Mouse (Mus musculus): Measurements from ENCODE around the gene Rasgrp1. TPM values are rescaled to one million over a fixed set of nuclear protein-coding genes. Genes with fewer than 3 reads are reported as not detected.

Gene Rasgrp1
- polyA plus RNA-seq, 1 experiment from 2014 or later, result 0.40 TPM

DNA sequence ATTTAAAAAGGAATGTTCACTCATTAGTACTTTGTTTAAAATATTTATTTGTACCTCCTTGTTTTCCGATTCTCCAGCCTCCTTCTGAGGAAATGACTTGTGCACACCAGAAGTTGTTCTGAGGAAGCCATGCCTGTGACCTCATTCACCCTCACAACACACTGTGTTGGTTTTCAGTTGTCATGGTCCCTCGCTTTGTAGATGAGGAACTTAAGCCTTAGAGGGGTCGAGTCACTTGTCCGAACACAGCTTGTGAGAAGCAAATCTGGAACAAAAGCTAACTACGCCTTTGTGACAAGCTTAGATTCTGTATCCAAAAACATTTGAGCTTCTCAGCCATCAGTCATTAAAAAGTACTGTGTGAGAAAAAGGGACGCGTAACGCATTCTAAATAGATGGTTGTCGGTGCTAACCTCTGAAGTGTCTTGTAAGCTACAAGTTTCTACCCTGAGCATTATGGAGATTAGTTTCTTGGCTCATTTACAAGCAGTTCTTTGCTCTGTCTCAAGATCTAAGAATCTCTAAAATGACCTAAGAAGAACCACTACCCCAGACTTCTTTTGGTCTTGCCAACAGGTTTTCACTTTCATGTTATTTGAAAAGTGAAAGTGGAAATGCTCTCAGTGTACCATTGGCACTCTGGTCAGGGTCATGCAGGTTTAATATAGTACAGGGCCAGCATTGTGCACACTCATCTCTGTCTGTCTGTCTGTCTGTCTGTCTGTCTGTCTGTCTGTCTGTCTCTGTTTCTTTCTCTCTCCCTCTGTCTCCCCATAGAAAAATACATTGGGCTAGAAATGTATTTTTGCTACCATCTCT lies 9.7 kb upstream of the Rasgrp1 start:
- no peaks in the 10 kb centered on the region for H3K36me3 ChIP-seq
- DNase-seq (ENCODE audit: low spot score), result no peak
- WGBS, result 92% methylated on average over 9 of the region's 9 CpGs
- H3K27me3 ChIP-seq (ENCODE audit: low read depth, poor library complexity, severe bottlenecking), result peaks cover 8% of the 10 kb centered on the region; the same call in 1 of the 2 replicates
- H3K4me1 ChIP-seq, result 0 out of 2 replicates have a peak, but pooled peaks cover 3% of the 10 kb centered on the region
- H3K9me3 ChIP-seq (replicated peaks), result no peaks in the 10 kb centered on the region
- no peak overlapping the region for H3K4me3 ChIP-seq
- no peak overlapping the region for H3K27ac ChIP-seq

DNA sequence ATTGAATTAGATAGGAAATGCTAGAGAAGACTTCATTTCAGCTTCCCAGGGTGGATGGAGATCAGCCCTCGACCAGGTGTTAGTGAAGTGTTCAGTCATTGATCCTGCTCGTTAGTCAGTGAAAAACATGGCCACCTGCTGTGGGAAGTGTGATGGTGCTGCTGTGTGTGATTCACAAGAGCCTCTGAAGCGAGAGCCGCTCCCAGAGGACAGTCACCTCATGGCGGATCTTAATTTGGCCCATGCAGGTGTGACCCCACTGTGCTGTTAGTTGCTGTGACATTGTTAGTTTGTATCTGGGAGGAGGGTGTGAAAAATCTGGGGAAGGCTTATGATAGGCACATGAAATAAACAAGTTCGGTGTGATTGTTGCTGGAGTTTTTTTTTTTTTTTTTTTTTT lies 7.3 kb upstream of the Rasgrp1 start:
- Histone ChIP-seq H3K27me3 (ENCODE audit: low read depth, poor library complexity, severe bottlenecking) (peaks cover 10% of the 10 kb centered on the region; the same call in 1 of the 2 replicates), H3K4me1 (0 out of 2 replicates have a peak, but pooled peaks cover 3% of the 10 kb centered on the region), H3K9me3 (replicated peaks) (no peaks in the 10 kb centered on the region), H3K27ac (no peak overlapping the region), H3K4me3 (no peak overlapping the region), H3K36me3 (no peaks in the 10 kb centered on the region)
- no peak for DNase-seq (ENCODE audit: low spot score)
- WGBS, result 40% methylated on average over 6 of the region's 6 CpGs

DNA sequence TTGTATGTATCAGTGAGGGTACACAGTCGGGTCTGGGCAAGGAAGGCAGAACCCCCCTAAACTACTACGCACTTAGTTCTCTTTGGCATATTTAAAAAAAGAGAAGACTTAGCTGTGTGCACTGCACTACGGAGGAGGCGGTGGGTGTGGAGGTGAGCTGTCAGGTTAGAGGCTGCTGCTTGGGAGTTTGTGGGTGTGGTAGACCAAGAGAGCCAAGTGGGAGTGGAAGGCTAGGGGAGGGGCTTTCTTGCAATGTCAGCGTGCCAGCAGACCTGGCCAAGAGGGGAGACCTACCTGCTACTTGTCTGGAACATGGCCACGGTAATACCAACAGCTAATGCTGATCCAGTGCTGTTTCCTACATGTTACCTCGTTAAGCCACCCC lies 431 bp upstream of the Rasgrp1 start:
- no peaks in the 10 kb centered on the region for H3K36me3 ChIP-seq
- peaks cover 16% of the 10 kb centered on the region for H3K4me1 ChIP-seq
- DNase-seq (ENCODE audit: low spot score), result peak; percentile 34
- H3K9me3 ChIP-seq (replicated peaks), result no peaks in the 10 kb centered on the region
- WGBS, result 29% methylated on average over 7 of the region's 7 CpGs
- H3K27me3 ChIP-seq (ENCODE audit: low read depth, poor library complexity, severe bottlenecking), result peaks cover 69% of the 10 kb centered on the region
- peak overlapping the region; percentile 68 for H3K4me3 ChIP-seq
- H3K27ac ChIP-seq, result no peak overlapping the region

DNA sequence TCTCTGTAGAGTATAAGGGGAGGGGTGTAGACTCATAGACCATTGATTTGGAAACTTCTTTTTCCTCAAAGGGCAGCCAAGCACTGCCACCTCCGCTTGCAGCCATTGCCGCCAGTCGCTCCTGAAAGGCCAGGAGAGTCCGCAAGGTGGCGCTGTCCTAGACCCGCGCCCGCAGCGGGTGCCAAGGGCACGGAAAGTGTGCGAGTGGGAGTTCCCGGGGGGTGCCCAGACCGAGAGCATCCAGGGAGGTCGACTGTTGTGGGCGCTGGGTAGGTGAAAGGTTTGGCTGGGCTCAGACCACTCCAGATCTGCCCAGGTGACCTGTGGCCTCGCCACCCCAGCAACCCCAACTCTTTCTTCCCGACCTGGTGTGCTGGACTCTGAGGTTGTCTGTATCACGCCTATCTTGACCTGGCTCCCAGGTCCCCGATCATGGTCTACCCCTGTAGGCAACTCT lies 683 bp downstream of the Rasgrp1 start:
- no peaks in the 10 kb centered on the region for H3K36me3 ChIP-seq
- peak overlapping the region; percentile 61 for H3K27ac ChIP-seq
- DNase-seq (ENCODE audit: low spot score), result peak; percentile 87
- 1% methylated on average over 19 of the region's 19 CpGs for WGBS
- H3K27me3 ChIP-seq (ENCODE audit: low read depth, poor library complexity, severe bottlenecking), result peaks cover 64% of the 10 kb centered on the region
- no peaks in the 10 kb centered on the region for H3K9me3 ChIP-seq (replicated peaks)
- peak overlapping the region; percentile 68 for H3K4me3 ChIP-seq
- H3K4me1 ChIP-seq, result peaks cover 16% of the 10 kb centered on the region

DNA sequence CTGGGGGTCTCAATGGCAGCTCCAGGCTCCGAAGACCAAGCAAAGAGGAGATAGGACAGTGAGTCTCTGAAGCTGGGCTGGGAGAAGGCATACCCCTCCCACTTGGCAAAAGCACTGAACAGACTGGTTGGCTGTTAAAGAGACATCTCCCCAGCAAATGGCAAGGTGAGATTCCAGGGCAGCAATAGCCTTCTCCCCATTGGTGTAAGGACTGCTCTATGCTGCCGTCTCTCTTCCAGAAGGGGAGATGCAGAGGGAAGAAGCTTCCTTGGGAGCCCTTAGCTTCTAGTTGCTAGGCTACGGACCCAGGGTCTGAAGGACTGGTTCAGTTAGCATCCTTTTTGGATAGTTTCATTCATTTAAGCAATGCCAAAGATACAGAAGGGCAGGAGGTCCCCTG lies 4.3 kb downstream of the Rasgrp1 start:
- DNase-seq (ENCODE audit: low spot score), result no peak
- no peaks in the 10 kb centered on the region for H3K9me3 ChIP-seq (replicated peaks)

DNA sequence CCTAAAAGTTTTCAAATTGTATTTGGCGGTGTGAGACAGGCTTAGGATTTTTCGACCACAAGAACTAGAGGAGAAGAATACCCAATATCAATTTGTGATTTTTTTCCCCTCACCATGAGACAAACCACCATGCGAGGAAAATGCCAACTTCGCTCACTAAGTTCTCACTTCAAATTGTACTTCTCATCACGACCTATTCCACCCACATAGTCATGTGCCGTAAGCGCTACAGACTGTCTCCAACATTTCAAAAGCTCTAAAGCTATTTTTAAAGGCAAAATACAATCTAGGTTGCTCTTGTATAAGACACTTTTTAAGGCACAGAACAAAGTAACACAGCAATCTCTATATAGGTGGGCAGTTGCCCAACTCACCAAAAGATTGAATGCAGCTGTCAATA lies 4.9 kb downstream of the Rasgrp1 start:
- H3K36me3 ChIP-seq, result no peaks in the 10 kb centered on the region
- H3K27me3 ChIP-seq (ENCODE audit: low read depth, poor library complexity, severe bottlenecking), result peaks cover 41% of the 10 kb centered on the region
- no peak overlapping the region for H3K27ac ChIP-seq
- H3K4me3 ChIP-seq, result no peak overlapping the region
- H3K4me1 ChIP-seq, result peaks cover 27% of the 10 kb centered on the region
- 92% methylated on average over 7 of the region's 7 CpGs for WGBS
- H3K9me3 ChIP-seq (replicated peaks), result no peaks in the 10 kb centered on the region
- DNase-seq (ENCODE audit: low spot score), result no peak

More for the DNA sequence above, 4.3 kb downstream of the Rasgrp1 start:
- Histone ChIP-seq H3K27me3 (ENCODE audit: low read depth, poor library complexity, severe bottlenecking) (peaks cover 47% of the 10 kb centered on the region), H3K27ac (no peak overlapping the region), H3K4me1 (peaks cover 24% of the 10 kb centered on the region), H3K4me3 (no peak overlapping the region), H3K36me3 (no peaks in the 10 kb centered on the region)
- WGBS, result 55% methylated on average over 3 of the region's 3 CpGs

DNA sequence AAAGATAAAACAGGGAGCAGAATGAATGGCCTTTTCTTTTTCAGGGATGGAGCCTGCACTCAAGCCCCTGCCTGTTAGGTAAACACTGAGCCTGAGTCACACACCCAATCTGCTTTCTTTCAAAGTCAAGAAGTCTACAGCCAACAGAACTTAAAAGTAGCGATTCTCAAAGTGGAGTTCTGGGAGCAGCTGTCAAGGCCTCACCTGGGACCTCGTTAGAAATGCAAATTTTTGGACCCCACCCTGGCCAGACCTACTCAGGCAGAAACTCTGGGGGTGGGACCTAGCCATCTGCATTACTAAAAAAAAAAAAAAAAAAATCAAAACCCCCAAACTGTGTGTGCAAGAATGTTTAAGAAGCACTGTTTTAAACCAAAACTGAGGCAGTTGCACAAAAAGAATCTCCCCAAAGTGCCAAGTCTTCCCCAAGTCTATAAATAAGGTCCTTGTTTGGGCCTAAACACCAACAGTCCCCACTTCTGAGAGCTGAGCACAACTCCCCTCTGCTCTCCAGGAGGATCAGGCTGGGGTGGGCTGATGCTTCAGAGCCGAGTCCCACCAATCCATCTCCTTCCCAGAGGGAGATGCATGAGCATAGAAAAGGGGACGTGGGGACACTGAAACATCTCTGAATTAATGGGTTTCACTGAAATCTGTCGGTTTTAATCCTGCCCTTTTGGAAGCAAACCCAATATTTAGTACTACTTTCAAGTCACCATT lies 5.7 kb downstream of the Rasgrp1 start:
- Histone ChIP-seq H3K4me3 (no peak overlapping the region), H3K27me3 (ENCODE audit: low read depth, poor library complexity, severe bottlenecking) (peaks cover 34% of the 10 kb centered on the region), H3K27ac (no peak overlapping the region), H3K36me3 (no peaks in the 10 kb centered on the region), H3K9me3 (replicated peaks) (no peaks in the 10 kb centered on the region), H3K4me1 (peaks cover 26% of the 10 kb centered on the region)
- no peak for DNase-seq (ENCODE audit: low spot score)
- 43% methylated on average over 5 of the region's 5 CpGs for WGBS

DNA sequence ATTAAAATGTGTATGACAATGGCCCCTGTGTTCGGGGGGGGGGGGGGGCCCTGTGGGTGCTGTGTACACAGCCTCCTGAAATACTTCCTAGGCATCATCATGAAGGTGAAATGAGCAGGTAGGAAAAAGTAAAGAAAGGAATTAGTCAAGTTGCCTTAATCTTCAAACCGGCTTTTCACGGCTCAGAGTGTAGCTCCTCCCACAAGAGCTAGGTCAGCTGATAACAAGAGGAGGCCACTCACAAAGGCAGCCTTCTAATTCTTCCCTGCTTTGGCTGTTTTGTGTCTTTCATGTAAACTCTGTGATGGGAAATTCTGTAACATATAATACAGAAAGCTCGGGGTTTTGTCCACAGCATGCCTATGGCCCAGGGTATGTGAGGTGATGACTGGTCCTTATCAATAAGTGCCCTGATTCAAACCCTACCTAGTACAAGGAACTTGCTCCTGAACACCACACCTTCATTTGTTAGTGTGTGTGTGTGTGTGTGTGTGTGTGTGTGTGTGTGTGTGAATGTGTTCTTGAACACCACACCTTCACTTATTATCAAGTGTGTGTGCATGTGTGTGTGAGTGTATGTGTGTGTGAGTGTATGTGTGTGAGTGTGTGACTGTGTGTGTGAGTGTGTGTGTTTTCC lies 7.1 kb downstream of the Rasgrp1 start:
- Histone ChIP-seq H3K27ac (no peak overlapping the region), H3K9me3 (replicated peaks) (no peaks in the 10 kb centered on the region), H3K27me3 (ENCODE audit: low read depth, poor library complexity, severe bottlenecking) (peaks cover 20% of the 10 kb centered on the region), H3K4me1 (peaks cover 25% of the 10 kb centered on the region), H3K36me3 (no peaks in the 10 kb centered on the region), H3K4me3 (no peak overlapping the region)
- whole genome bisulfite sequencing, result 54% methylated on average over 4 of the region's 4 CpGs
- no peak for DNase-seq (ENCODE audit: low spot score)

DNA sequence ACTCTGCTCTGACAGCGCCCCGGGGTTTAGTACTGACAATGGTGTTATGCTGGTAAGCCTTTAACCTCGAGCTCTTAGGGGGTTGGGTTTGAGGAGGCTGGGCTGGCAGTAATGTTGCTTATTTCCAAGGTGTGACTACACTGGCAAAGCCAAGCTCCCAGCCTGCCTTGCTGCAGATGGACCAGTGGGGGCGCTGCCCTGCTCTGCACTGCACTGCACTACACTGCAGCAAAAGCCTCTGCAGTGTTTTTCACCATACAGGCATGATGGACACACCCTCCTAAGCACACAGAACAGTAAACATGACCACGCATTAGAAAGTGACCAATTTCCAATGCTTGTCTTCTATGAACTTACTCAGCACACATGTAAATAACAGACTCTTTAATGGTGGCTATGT lies 11.2 kb downstream of the Rasgrp1 start:
- Histone ChIP-seq H3K27ac (no peak overlapping the region), H3K27me3 (ENCODE audit: low read depth, poor library complexity, severe bottlenecking) (no peaks in the 10 kb centered on the region), H3K4me3 (no peak overlapping the region), H3K36me3 (no peaks in the 10 kb centered on the region), H3K4me1 (peaks cover 23% of the 10 kb centered on the region), H3K9me3 (replicated peaks) (no peaks in the 10 kb centered on the region)
- WGBS, result 63% methylated on average over 5 of the region's 5 CpGs
- DNase-seq (ENCODE audit: low spot score), result no peak

DNA sequence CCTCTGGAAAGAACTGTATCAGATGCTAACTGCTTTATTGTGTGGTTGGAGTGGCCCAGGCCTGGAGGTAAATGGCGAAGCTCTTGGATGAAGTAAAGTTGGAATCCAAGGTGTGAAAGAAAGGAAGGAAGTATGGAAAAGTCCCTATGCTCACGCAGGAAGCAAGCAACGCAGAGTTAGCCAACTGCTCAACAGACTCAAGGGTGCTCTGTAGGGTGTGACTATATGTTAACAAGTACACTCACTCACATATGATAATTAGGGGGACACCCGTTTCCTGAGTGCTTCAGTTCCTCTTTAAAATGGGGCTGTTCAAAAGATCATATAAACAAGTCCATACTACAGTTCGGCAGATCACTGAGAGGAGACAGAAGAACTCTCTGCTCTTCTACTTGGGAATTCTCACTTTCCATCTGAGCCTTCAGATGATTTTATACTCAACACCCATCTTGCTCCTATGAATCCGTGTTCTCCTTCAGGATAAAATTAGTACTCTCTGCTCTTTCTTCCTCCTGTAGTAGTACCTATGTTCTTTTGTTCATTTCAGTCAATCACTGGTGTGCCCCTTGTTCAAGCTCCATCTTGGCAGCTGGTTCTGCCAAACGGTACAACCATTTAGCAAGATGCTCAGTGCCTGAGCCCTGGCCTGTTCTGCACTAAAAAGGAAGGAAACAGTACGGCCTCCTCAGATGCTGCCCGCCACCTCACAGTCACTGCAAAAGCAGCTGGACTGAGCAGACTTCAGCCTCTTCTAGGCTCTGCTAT lies 14.1 kb downstream of the Rasgrp1 start:
- Histone ChIP-seq H3K27ac (no peak overlapping the region), H3K4me1 (peaks cover 18% of the 10 kb centered on the region), H3K9me3 (replicated peaks) (no peaks in the 10 kb centered on the region), H3K4me3 (no peak overlapping the region), H3K36me3 (no peaks in the 10 kb centered on the region), H3K27me3 (ENCODE audit: low read depth, poor library complexity, severe bottlenecking) (no peaks in the 10 kb centered on the region)
- WGBS, result 81% methylated on average over 9 of the region's 9 CpGs
- DNase-seq (ENCODE audit: low spot score), result no peak

DNA sequence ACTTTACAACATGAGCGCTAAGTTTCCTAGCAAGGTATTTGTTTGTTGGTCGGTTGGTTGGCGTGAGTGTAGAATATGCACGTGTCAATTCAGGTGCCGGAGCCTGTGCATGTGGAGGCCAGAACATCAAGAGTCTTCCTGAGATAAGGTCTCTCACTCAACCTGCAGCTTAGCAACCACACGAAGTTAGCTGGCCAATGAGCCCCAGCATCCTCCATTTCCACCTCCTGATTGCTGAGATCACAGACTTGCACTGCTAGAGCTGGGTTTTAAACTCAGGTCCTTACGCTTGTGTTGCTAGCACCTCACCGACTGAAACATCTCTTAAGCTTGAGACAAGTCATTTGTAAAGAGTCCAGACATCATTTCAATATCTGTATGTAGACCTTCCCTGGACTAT lies 20.4 kb downstream of the Rasgrp1 start:
- DNase-seq (ENCODE audit: low spot score), result no peak
- Histone ChIP-seq H3K4me3 (no peak overlapping the region), H3K4me1 (no peaks in the 10 kb centered on the region), H3K9me3 (replicated peaks) (no peaks in the 10 kb centered on the region), H3K27me3 (ENCODE audit: low read depth, poor library complexity, severe bottlenecking) (no peaks in the 10 kb centered on the region), H3K36me3 (no peaks in the 10 kb centered on the region), H3K27ac (no peak overlapping the region)
- WGBS, result 90% methylated on average over 8 of the region's 8 CpGs

DNA sequence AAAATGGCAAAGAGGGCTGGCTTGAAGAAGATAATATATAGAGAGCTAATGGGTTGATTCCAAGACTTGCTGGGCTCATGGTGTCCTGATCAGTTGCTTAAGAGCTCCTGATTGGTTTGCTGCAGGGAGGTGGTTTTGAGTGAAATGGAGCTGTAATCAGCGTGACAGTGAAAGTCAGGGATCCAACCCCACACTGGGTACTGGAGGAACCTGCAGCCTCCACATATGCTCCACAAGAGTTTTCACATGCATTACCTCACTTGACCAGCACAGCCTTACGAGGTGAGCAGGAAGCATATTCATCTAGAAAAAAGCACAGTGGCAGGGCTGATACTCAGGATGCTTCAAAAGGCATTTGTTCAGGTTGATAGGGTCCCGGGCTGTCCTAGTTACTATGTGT lies 21.6 kb downstream of the Rasgrp1 start:
- no peak overlapping the region for H3K4me3 ChIP-seq
- H3K27me3 ChIP-seq (ENCODE audit: low read depth, poor library complexity, severe bottlenecking), result no peaks in the 10 kb centered on the region
- H3K9me3 ChIP-seq (replicated peaks), result no peaks in the 10 kb centered on the region
- H3K36me3 ChIP-seq, result no peaks in the 10 kb centered on the region
- no peak for DNase-seq (ENCODE audit: low spot score)
- H3K27ac ChIP-seq, result no peak overlapping the region
- no peaks in the 10 kb centered on the region for H3K4me1 ChIP-seq
- 80% methylated on average over 3 of the region's 3 CpGs for WGBS

Data from limb, embryonic 10.5 days (tissue).